Comparison of ENCODE assay signal across 8 mouse cellular contexts in the genomic region with DNA sequence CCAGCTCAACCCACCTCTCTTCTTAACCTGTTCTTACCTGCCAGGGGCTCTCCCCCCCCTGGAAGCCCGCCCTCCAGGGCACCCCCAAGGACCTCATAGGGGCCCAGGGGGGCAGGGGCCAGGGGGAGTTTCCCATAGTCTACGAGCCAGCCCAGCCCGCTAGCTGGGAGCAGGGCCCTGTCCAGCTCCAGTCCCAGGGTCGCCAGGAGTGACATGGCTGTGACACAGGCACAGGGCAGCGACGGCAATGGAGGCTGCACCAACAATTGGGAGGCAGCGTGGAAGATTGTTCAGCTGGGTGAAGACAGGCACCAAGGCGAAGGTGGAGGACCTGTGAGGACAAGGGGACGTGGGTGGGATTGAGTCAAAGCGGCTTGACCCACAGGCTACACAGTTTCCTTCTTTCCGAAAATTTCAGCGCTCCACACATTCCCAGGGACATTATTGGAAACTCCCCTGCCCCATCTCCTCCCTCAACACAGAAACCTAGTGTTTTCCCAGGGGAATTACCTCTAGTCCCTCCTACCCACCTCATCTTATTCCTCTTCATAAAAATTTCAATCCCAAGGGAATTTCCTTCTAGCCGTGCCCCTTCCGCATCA. TPM values are rescaled to one million over a fixed set of nuclear protein-coding genes. Genes with fewer than 3 reads are reported as not detected.
DNase-seq lines count a peak whose midpoint lies in the region; ATAC-seq and TF ChIP-seq lines count a peak whose summit lies in the region.

No protein-coding gene starts in this region.

- intact Hi-C loops in heart, postnatal 25 days (cut with DNase I) = no loop called here

- peak overlapping the region; percentile 64 for H3K9ac ChIP-seq in heart, embryonic 12.5 days
- peak overlapping the region; percentile 99 for H3K9ac ChIP-seq in embryonic facial prominence, embryonic 14.5 days (ENCODE audit: low read depth, low read length)
- H3K9ac ChIP-seq in intestine, embryonic 16.5 days (ENCODE audit: low read depth, low read length) = peak overlapping the region; percentile 95
- H3K9ac ChIP-seq in midbrain, embryonic 15.5 days = peak overlapping the region; percentile 5; the same call in 1 of the 2 replicates

- peaks cover 34% of the 10 kb centered on the region for H3K36me3 ChIP-seq in heart, embryonic 12.5 days
- H3K36me3 ChIP-seq in G1E (replicated peaks) = peaks cover 82% of the 10 kb centered on the region
- peaks cover 18% of the 10 kb centered on the region for H3K36me3 ChIP-seq in embryonic facial prominence, embryonic 14.5 days (ENCODE audit: control insufficient read depth, insufficient read depth, low read length)
- H3K36me3 ChIP-seq in intestine, embryonic 16.5 days (ENCODE audit: control insufficient read depth, insufficient read depth, low read length) = peaks cover 17% of the 10 kb centered on the region; the same call in 1 of the 2 replicates
- no peaks in the 10 kb centered on the region for H3K36me3 ChIP-seq in midbrain, embryonic 15.5 days (replicated peaks)

- no peak for TF ChIP-seq CTCF in G1E (IDR thresholded peaks at IDR 0.05; ENCODE audit: low read depth, low read length)

- no peak for DNase-seq in heart, postnatal 25 days (ENCODE audit: low spot score)
- no peak for DNase-seq in G1E (ENCODE audit: low spot score)
- DNase-seq in embryonic facial prominence, embryonic 14.5 days (ENCODE audit: low spot score) = no peak
- DNase-seq in adrenal gland, postnatal 36 days = no peak
- DNase-seq in right cerebral cortex, adult 18-20 months = no peak

- peaks cover 36% of the 10 kb centered on the region for H3K4me1 ChIP-seq in heart, embryonic 12.5 days (replicated peaks)
- peaks cover 49% of the 10 kb centered on the region for H3K4me1 ChIP-seq in G1E (ENCODE audit: insufficient read depth, low read depth, low read length)
- peaks cover 20% of the 10 kb centered on the region for H3K4me1 ChIP-seq in embryonic facial prominence, embryonic 14.5 days (ENCODE audit: control insufficient read depth, insufficient read depth, low read length)
- peaks cover 32% of the 10 kb centered on the region for H3K4me1 ChIP-seq in intestine, embryonic 16.5 days (ENCODE audit: control insufficient read depth, insufficient read depth, low read length)
- H3K4me1 ChIP-seq in midbrain, embryonic 15.5 days = peaks cover 43% of the 10 kb centered on the region

- ATAC-seq in heart, embryonic 12.5 days (ENCODE audit: insufficient number of reproducible peaks, low FRiP score) = no peak
- no peak for ATAC-seq in G1E (ENCODE audit: extremely low read depth, insufficient number of reproducible peaks, low FRiP score, poor library complexity, severe bottlenecking)
- ATAC-seq in embryonic facial prominence, embryonic 14.5 days (ENCODE audit: low read depth) = no peak
- ATAC-seq in intestine, embryonic 16.5 days = peak; percentile 0; the same call in 1 of the 2 replicates
- peak; percentile 9 for ATAC-seq in midbrain, embryonic 15.5 days (replicated peaks)

- no peaks in the 10 kb centered on the region for H3K9me3 ChIP-seq in heart, embryonic 12.5 days (replicated peaks)
- no peaks in the 10 kb centered on the region for H3K9me3 ChIP-seq in G1E (replicated peaks)
- H3K9me3 ChIP-seq in embryonic facial prominence, embryonic 14.5 days (ENCODE audit: control insufficient read depth, low read length) = no peaks in the 10 kb centered on the region
- no peaks in the 10 kb centered on the region for H3K9me3 ChIP-seq in intestine, embryonic 16.5 days (ENCODE audit: control insufficient read depth, low read length)
- no peaks in the 10 kb centered on the region for H3K9me3 ChIP-seq in midbrain, embryonic 15.5 days

- peak overlapping the region; percentile 89 for H3K4me2 ChIP-seq in heart, embryonic 12.5 days
- H3K4me2 ChIP-seq in embryonic facial prominence, embryonic 14.5 days (ENCODE audit: low read depth, low read length) = peak overlapping the region; percentile 76
- H3K4me2 ChIP-seq in intestine, embryonic 16.5 days (ENCODE audit: low read depth, low read length) = peak overlapping the region; percentile 53
- peak overlapping the region; percentile 63 for H3K4me2 ChIP-seq in midbrain, embryonic 15.5 days

- 34% methylated on average over 14 of the region's 14 CpGs for WGBS in heart, embryonic 12.5 days
- 31% methylated on average over 14 of the region's 14 CpGs for WGBS in embryonic facial prominence, embryonic 14.5 days
- WGBS in intestine, embryonic 16.5 days = 32% methylated on average over 14 of the region's 14 CpGs
- WGBS in midbrain, embryonic 15.5 days = 22% methylated on average over 14 of the region's 14 CpGs

- peak overlapping the region; percentile 99 for H3K27ac ChIP-seq in heart, embryonic 12.5 days (ENCODE audit: poor library complexity, severe bottlenecking)
- peak overlapping the region; percentile 97; the same call in 1 of the 2 replicates for H3K27ac ChIP-seq in embryonic facial prominence, embryonic 14.5 days (replicated peaks; ENCODE audit: low read depth, low read length)
- H3K27ac ChIP-seq in intestine, embryonic 16.5 days (ENCODE audit: low read length) = 0 out of 2 replicates have a peak overlapping the region, but pooled peaks have one; percentile 98
- H3K27ac ChIP-seq in midbrain, embryonic 15.5 days = peak overlapping the region; percentile 90

- H3K27me3 ChIP-seq in heart, embryonic 12.5 days (replicated peaks) = no peaks in the 10 kb centered on the region
- no peaks in the 10 kb centered on the region for H3K27me3 ChIP-seq in G1E (ENCODE audit: insufficient read depth, low read length)
- no peaks in the 10 kb centered on the region for H3K27me3 ChIP-seq in embryonic facial prominence, embryonic 14.5 days (replicated peaks; ENCODE audit: control insufficient read depth, insufficient read depth, low read length)
- no peaks in the 10 kb centered on the region for H3K27me3 ChIP-seq in intestine, embryonic 16.5 days (replicated peaks; ENCODE audit: control insufficient read depth, insufficient read depth, low read length)
- no peaks in the 10 kb centered on the region for H3K27me3 ChIP-seq in midbrain, embryonic 15.5 days (replicated peaks)

- H3K4me3 ChIP-seq in heart, embryonic 12.5 days = peak overlapping the region; percentile 90
- peak overlapping the region; percentile 88 for H3K4me3 ChIP-seq in G1E (ENCODE audit: low read depth, low read length)
- H3K4me3 ChIP-seq in embryonic facial prominence, embryonic 14.5 days (ENCODE audit: low read depth, low read length) = peak overlapping the region; percentile 86
- peak overlapping the region; percentile 82 for H3K4me3 ChIP-seq in intestine, embryonic 16.5 days (ENCODE audit: low read length)
- H3K4me3 ChIP-seq in midbrain, embryonic 15.5 days = peak overlapping the region; percentile 68

RNA-seq across cellular contexts. Expression of a gene that starts 0.8 kb away (rescaled TPM):
- polyA plus RNA-seq in heart, embryonic 12.5 days (2016; fragmentation: Nextera tagmentation; extraction: Ambion mirVana) = 90.9 and 93.3 TPM in 2 replicates
- 10 to 100 TPM; 26.0 to 28.6 TPM for total RNA-seq in heart, postnatal 25 days (2021)
- total RNA-seq in G1E (2014; fragmentation: Nextera tagmentation) (96.5 and 160 TPM in 2 replicates), G1E (2017) (94.9 and 102 TPM in 2 replicates)
- 85.4 and 157 TPM in 2 replicates for polyA plus RNA-seq in G1E (2012)
- 47.0 and 51.1 TPM in 2 replicates for polyA plus RNA-seq in embryonic facial prominence, embryonic 14.5 days (2014; fragmentation: Nextera tagmentation; extraction: Ambion mirVana)
- polyA plus RNA-seq in intestine, embryonic 16.5 days (2015; fragmentation: Nextera tagmentation; extraction: Ambion mirVana) = 78.7 and 87.8 TPM in 2 replicates
- 49.9 and 52.7 TPM in 2 replicates for polyA plus RNA-seq in midbrain, embryonic 15.5 days (2015; fragmentation: Nextera tagmentation; extraction: Ambion mirVana)
- 10 to 100 TPM; 40.9 to 42.5 TPM for total RNA-seq in adrenal gland, postnatal 36 days (2021)

RNA-seq across cellular contexts. Expression of a gene that starts 1.1 kb away (rescaled TPM):
- 0.78 and 1.1 TPM in 2 replicates for polyA plus RNA-seq in heart, embryonic 12.5 days (2016; fragmentation: Nextera tagmentation; extraction: Ambion mirVana)
- 1 to 10 TPM in 1 of 2 experiments, under 1 TPM in 1; 0.62 to 2.2 TPM for total RNA-seq in heart, postnatal 25 days (2021)
- total RNA-seq in G1E (2014; fragmentation: Nextera tagmentation) (4.2 and 14.4 TPM in 2 replicates), G1E (2017) (1.3 and 2.4 TPM in 2 replicates)
- polyA plus RNA-seq in G1E (2012) = 3.1 and 3.2 TPM in 2 replicates
- 0.78 and 1.4 TPM in 2 replicates for polyA plus RNA-seq in embryonic facial prominence, embryonic 14.5 days (2014; fragmentation: Nextera tagmentation; extraction: Ambion mirVana)
- 1.5 and 1.8 TPM in 2 replicates for polyA plus RNA-seq in intestine, embryonic 16.5 days (2015; fragmentation: Nextera tagmentation; extraction: Ambion mirVana)
- polyA plus RNA-seq in midbrain, embryonic 15.5 days (2015; fragmentation: Nextera tagmentation; extraction: Ambion mirVana) = 1.6 and 2.2 TPM in 2 replicates
- total RNA-seq in adrenal gland, postnatal 36 days (2021) = 1 to 10 TPM; 2.0 to 2.6 TPM

RNA-seq across cellular contexts. Expression of a gene that starts 1.4 kb away (rescaled TPM):
- polyA plus RNA-seq in heart, embryonic 12.5 days (2016; fragmentation: Nextera tagmentation; extraction: Ambion mirVana) = 2.6 and 2.7 TPM in 2 replicates
- total RNA-seq in heart, postnatal 25 days (2021) = 10 to 100 TPM; 63.7 to 64.5 TPM
- total RNA-seq in G1E (2014; fragmentation: Nextera tagmentation) = 37.7 and 58.5 TPM in 2 replicates
- 5.2 and 8.6 TPM in 2 replicates for total RNA-seq in G1E (2017)
- 282 and 396 TPM in 2 replicates for polyA plus RNA-seq in G1E (2012)
- 6.8 and 6.9 TPM in 2 replicates for polyA plus RNA-seq in embryonic facial prominence, embryonic 14.5 days (2014; fragmentation: Nextera tagmentation; extraction: Ambion mirVana)
- 4.9 and 5.5 TPM in 2 replicates for polyA plus RNA-seq in intestine, embryonic 16.5 days (2015; fragmentation: Nextera tagmentation; extraction: Ambion mirVana)
- polyA plus RNA-seq in midbrain, embryonic 15.5 days (2015; fragmentation: Nextera tagmentation; extraction: Ambion mirVana) = 2.8 and 3.9 TPM in 2 replicates
- 100 to 1,000 TPM; 135 to 151 TPM for total RNA-seq in adrenal gland, postnatal 36 days (2021)

RNA-seq across cellular contexts. Expression of a gene that starts 33.7 kb away (rescaled TPM):
- polyA plus RNA-seq in heart, embryonic 12.5 days (2016; fragmentation: Nextera tagmentation; extraction: Ambion mirVana) = 105 and 108 TPM in 2 replicates
- total RNA-seq in heart, postnatal 25 days (2021) = 10 to 100 TPM; 61.8 to 75.9 TPM
- total RNA-seq in G1E (2014; fragmentation: Nextera tagmentation) (13.3 and 14.4 TPM in 2 replicates), G1E (2017) (23.7 and 32.5 TPM in 2 replicates)
- 290 and 566 TPM in 2 replicates for polyA plus RNA-seq in G1E (2012)
- 69.0 and 78.6 TPM in 2 replicates for polyA plus RNA-seq in embryonic facial prominence, embryonic 14.5 days (2014; fragmentation: Nextera tagmentation; extraction: Ambion mirVana)
- polyA plus RNA-seq in intestine, embryonic 16.5 days (2015; fragmentation: Nextera tagmentation; extraction: Ambion mirVana) = 105 and 107 TPM in 2 replicates
- 89.7 and 91.1 TPM in 2 replicates for polyA plus RNA-seq in midbrain, embryonic 15.5 days (2015; fragmentation: Nextera tagmentation; extraction: Ambion mirVana)
- 100 to 1,000 TPM; 108 to 118 TPM for total RNA-seq in adrenal gland, postnatal 36 days (2021)

RNA-seq across cellular contexts. Expression of a gene that starts 33.8 kb away (rescaled TPM):
- polyA plus RNA-seq in heart, embryonic 12.5 days (2016; fragmentation: Nextera tagmentation; extraction: Ambion mirVana) = 60.0 and 61.2 TPM in 2 replicates
- 10 to 100 TPM; 44.3 to 47.0 TPM for total RNA-seq in heart, postnatal 25 days (2021)
- total RNA-seq in G1E (2014; fragmentation: Nextera tagmentation) (32.3 and 33.5 TPM in 2 replicates), G1E (2017) (25.7 and 33.5 TPM in 2 replicates)
- 65.4 and 75.7 TPM in 2 replicates for polyA plus RNA-seq in G1E (2012)
- polyA plus RNA-seq in embryonic facial prominence, embryonic 14.5 days (2014; fragmentation: Nextera tagmentation; extraction: Ambion mirVana) = 66.9 and 82.7 TPM in 2 replicates
- polyA plus RNA-seq in intestine, embryonic 16.5 days (2015; fragmentation: Nextera tagmentation; extraction: Ambion mirVana) = 73.6 and 77.9 TPM in 2 replicates
- 121 and 122 TPM in 2 replicates for polyA plus RNA-seq in midbrain, embryonic 15.5 days (2015; fragmentation: Nextera tagmentation; extraction: Ambion mirVana)
- total RNA-seq in adrenal gland, postnatal 36 days (2021) = 10 to 100 TPM; 54.1 to 73.4 TPM

Comparison
In these comparisons a context has a peak if more than half of its experiments do, and no peak if none do; other contexts are left out.
1. ATAC-seq: peak in intestine, embryonic 16.5 days (single experiment) and midbrain, embryonic 15.5 days (single experiment); none in heart, embryonic 12.5 days (single experiment), G1E (single experiment) and embryonic facial prominence, embryonic 14.5 days (single experiment).
2. H3K9ac ChIP-seq: peak in every context shown above with its lines; median percentile 99 in embryonic facial prominence, embryonic 14.5 days; 95 in intestine, embryonic 16.5 days; 64 in heart, embryonic 12.5 days; 5 in midbrain, embryonic 15.5 days.
3. RNA of a gene that starts 1.4 kb away (polyA plus RNA-seq): 282 to 396 TPM in G1E; 6.8 to 6.9 TPM in embryonic facial prominence, embryonic 14.5 days, 4.9 to 5.5 TPM in intestine, embryonic 16.5 days, 2.8 to 3.9 TPM in midbrain, embryonic 15.5 days and 2.6 to 2.7 TPM in heart, embryonic 12.5 days; every median in the first group is over 10 times any median in the second.
4. Peak in every context shown above with its lines, with median percentiles within 50 percentile points of each other: H3K27ac ChIP-seq, H3K4me2 ChIP-seq and H3K4me3 ChIP-seq.